In genomic region chr1:131042721-131043120, GRCm38 (mm10) we compare ENCODE assay signal across 32 mouse cellular contexts. TPM values are rescaled to one million over a fixed set of nuclear protein-coding genes. Genes with fewer than 3 reads are reported as not detected.
DNase-seq lines count a peak whose midpoint lies in the region; ATAC-seq lines count a peak whose summit lies in the region.
"Had no signal": no experiment of that assay in that cellular context is flagged by ENCODE, and none has a peak within 500 bp of the region (broad histone marks: within the 10 kb centered on the region; RNA-seq: fewer than 3 reads in every experiment).

No protein-coding gene starts in this region.

- 85% methylated on average over 3 of the region's 3 CpGs for WGBS in heart, embryonic 10.5 days
- WGBS in midbrain, embryonic 10.5 days: 90% methylated on average over 3 of the region's 3 CpGs
- WGBS in midbrain, embryonic 16.5 days: 89% methylated on average over 3 of the region's 3 CpGs

- no peaks in the 10 kb centered on the region for H3K27me3 ChIP-seq in heart, embryonic 10.5 days (ENCODE audit: insufficient read depth, poor library complexity, severe bottlenecking)
- no peaks in the 10 kb centered on the region for H3K27me3 ChIP-seq in midbrain, embryonic 10.5 days (ENCODE audit: low read depth, poor library complexity, severe bottlenecking)
- H3K27me3 ChIP-seq in midbrain, embryonic 16.5 days (ENCODE audit: control insufficient read depth, insufficient read depth, low read depth, low read length): no peaks in the 10 kb centered on the region
- H3K27me3 ChIP-seq: CH12.LX; embryonic facial prominence, embryonic 13.5 days; embryonic facial prominence, embryonic 15.5 days; forebrain, embryonic 12.5 days had no signal

- no peaks in the 10 kb centered on the region for H3K36me3 ChIP-seq in heart, embryonic 10.5 days
- no peaks in the 10 kb centered on the region for H3K36me3 ChIP-seq in midbrain, embryonic 10.5 days
- no peaks in the 10 kb centered on the region for H3K36me3 ChIP-seq in midbrain, embryonic 16.5 days (ENCODE audit: control insufficient read depth, insufficient read depth, low read length)
- H3K36me3 ChIP-seq: embryonic facial prominence, embryonic 13.5 days; embryonic facial prominence, embryonic 15.5 days; forebrain, embryonic 10.5 days; forebrain, embryonic 12.5 days; G1E had no signal

- intact Hi-C loops in heart, postnatal 25 days (cut with DNase I): no loop called here

- H3K4me3 ChIP-seq in heart, embryonic 10.5 days: no peak overlapping the region
- no peak overlapping the region for H3K4me3 ChIP-seq in midbrain, embryonic 10.5 days
- H3K4me3 ChIP-seq in midbrain, embryonic 16.5 days (ENCODE audit: low read depth, low read length): no peak overlapping the region
- H3K4me3 ChIP-seq: embryonic facial prominence, embryonic 13.5 days; embryonic facial prominence, embryonic 15.5 days; erythroblast, embryonic 14.5 days; forebrain, embryonic 10.5 days; forebrain, embryonic 12.5 days had no signal

- peaks cover 19% of the 10 kb centered on the region; the same call in 1 of the 2 replicates for H3K4me1 ChIP-seq in heart, embryonic 10.5 days
- no peaks in the 10 kb centered on the region for H3K4me1 ChIP-seq in midbrain, embryonic 10.5 days
- no peaks in the 10 kb centered on the region for H3K4me1 ChIP-seq in midbrain, embryonic 16.5 days (ENCODE audit: control insufficient read depth, insufficient read depth, low read length)
- H3K4me1 ChIP-seq: embryonic facial prominence, embryonic 13.5 days; embryonic facial prominence, embryonic 15.5 days; forebrain, embryonic 10.5 days; forebrain, embryonic 12.5 days had no signal

- ATAC-seq in midbrain, embryonic 16.5 days: no peak
- ATAC-seq: CD4-positive, CD25-positive, alpha-beta regulatory T cell, adult 4 months; forebrain, embryonic 14.5 days; forebrain, embryonic 16.5 days had no signal

- H3K9me3 ChIP-seq in heart, embryonic 10.5 days: no peaks in the 10 kb centered on the region
- no peaks in the 10 kb centered on the region; the same call in 1 of the 2 replicates for H3K9me3 ChIP-seq in midbrain, embryonic 10.5 days (replicated peaks)
- H3K9me3 ChIP-seq in midbrain, embryonic 16.5 days (replicated peaks; ENCODE audit: control insufficient read depth, low read length, poor library complexity, severe bottlenecking): no peaks in the 10 kb centered on the region
- H3K9me3 ChIP-seq: embryonic facial prominence, embryonic 13.5 days; embryonic facial prominence, embryonic 15.5 days; forebrain, embryonic 10.5 days; forebrain, embryonic 12.5 days; G1E had no signal

- no peak for DNase-seq in heart, embryonic 10.5 days (ENCODE audit: low spot score)
- no peak for DNase-seq in heart, postnatal 25 days (ENCODE audit: low spot score)
- DNase-seq in midbrain, embryonic 10.5 days (ENCODE audit: low spot score): no peak
- DNase-seq in 3T3-L1 (ENCODE audit: low read depth, low spot score) (peak; percentile 67), NIH3T3 (ENCODE audit: low read depth) (peak; percentile 66)
- no peak for DNase-seq in spleen, postnatal 10 days (ENCODE audit: low spot score in 2 of 2)
- DNase-seq: adrenal gland, adult 2 months; adrenal gland, postnatal 10 days; adrenal gland, postnatal 25 days; B cell, adult 2 months; cerebellum, adult 11 months; cerebellum, adult 18-20 months; cerebellum, adult 8-10 months; cerebellum, adult 9-11 months; cerebellum, postnatal 14 days; cerebellum, postnatal 36 days; embryo, embryonic 11 days had no signal

- H3K4me2 ChIP-seq in midbrain, embryonic 16.5 days (ENCODE audit: low read length): no peak overlapping the region
- H3K4me2 ChIP-seq: embryonic facial prominence, embryonic 13.5 days; embryonic facial prominence, embryonic 15.5 days; forebrain, embryonic 12.5 days had no signal

- peak overlapping the region; percentile 60 for H3K27ac ChIP-seq in heart, embryonic 10.5 days
- 0 out of 2 replicates have a peak overlapping the region, but pooled peaks have one; percentile 28 for H3K27ac ChIP-seq in midbrain, embryonic 10.5 days (replicated peaks)
- no peak overlapping the region for H3K27ac ChIP-seq in midbrain, embryonic 16.5 days (ENCODE audit: low read length)
- H3K27ac ChIP-seq: embryonic facial prominence, embryonic 13.5 days; embryonic facial prominence, embryonic 15.5 days; forebrain, embryonic 10.5 days; forebrain, embryonic 12.5 days had no signal

- H3K9ac ChIP-seq in midbrain, embryonic 16.5 days (ENCODE audit: low read depth, low read length): no peak overlapping the region
- H3K9ac ChIP-seq: embryonic facial prominence, embryonic 13.5 days; embryonic facial prominence, embryonic 15.5 days; forebrain, embryonic 12.5 days had no signal

RNA-seq across cellular contexts. Expression of gene Il10, which starts 23.1 kb away (rescaled TPM):
- not detected in 2 replicates for polyA plus RNA-seq in heart, embryonic 10.5 days (2016; fragmentation: Nextera tagmentation; extraction: Ambion mirVana)
- not detected for total RNA-seq in heart, postnatal 25 days (2021)
- not detected in 2 replicates for polyA plus RNA-seq in midbrain, embryonic 10.5 days (2016; fragmentation: Nextera tagmentation; extraction: Ambion mirVana)
- not detected in 2 replicates for polyA plus RNA-seq in midbrain, embryonic 16.5 days (2015; fragmentation: Nextera tagmentation; extraction: Ambion mirVana)
- total RNA-seq: adrenal gland, adult 2 months; adrenal gland, postnatal 10 days; adrenal gland, postnatal 25 days; adrenal gland, postnatal 4 days; common myeloid progenitor, adult 5-6 weeks; G1E had no signal
- polyA plus RNA-seq: adrenal gland, adult 2 months; brain, embryonic 14.5 days; embryonic facial prominence, embryonic 11.5 days; embryonic facial prominence, embryonic 13.5 days; embryonic facial prominence, embryonic 15.5 days; erythroblast, embryonic 14.5 days; forebrain, embryonic 10.5 days; forebrain, embryonic 12.5 days; forebrain, embryonic 14.5 days; G1E had no signal

RNA-seq across cellular contexts. Expression of gene Mapkapk2, which starts 54.9 kb away (rescaled TPM):
- 59.2 and 60.3 TPM in 2 replicates for polyA plus RNA-seq in heart, embryonic 10.5 days (2016; fragmentation: Nextera tagmentation; extraction: Ambion mirVana)
- total RNA-seq in heart, postnatal 25 days (2021): 100 to 1,000 TPM; 264 to 283 TPM
- 50.9 and 55.7 TPM in 2 replicates for polyA plus RNA-seq in midbrain, embryonic 10.5 days (2016; fragmentation: Nextera tagmentation; extraction: Ambion mirVana)
- polyA plus RNA-seq in midbrain, embryonic 16.5 days (2015; fragmentation: Nextera tagmentation; extraction: Ambion mirVana): 12.6 and 14.9 TPM in 2 replicates

Comparison
In these comparisons a context has a peak if more than half of its experiments do, and no peak if none do; other contexts are left out.
1. DNase-seq: peak in 3T3-L1 (single experiment) and NIH3T3 (single experiment); none in heart, embryonic 10.5 days (single experiment), heart, postnatal 25 days (single experiment), midbrain, embryonic 10.5 days (single experiment) and spleen, postnatal 10 days (0 of 2).